In genomic region chr10:122983579-122984530, GRCm38 (mm10) we compare ENCODE assay signal across 8 mouse cellular contexts.
DNase-seq lines count a peak whose midpoint lies in the region; ATAC-seq lines count a peak whose summit lies in the region.

No protein-coding gene starts in this region.

- intact Hi-C loops in left cerebral cortex, postnatal 10 days (cut with DNase I): loop anchor here (5.0 to 10.0 kb wide), 3 partner anchors 52 to 309 kb away; partner anchors contain the start of gene Ppm1h

- peaks cover 26% of the 10 kb centered on the region for H3K36me3 ChIP-seq in forebrain, embryonic 13.5 days (ENCODE audit: poor library complexity, severe bottlenecking)
- peaks cover 31% of the 10 kb centered on the region for H3K36me3 ChIP-seq in liver, embryonic 12.5 days

- peak overlapping the region; percentile 98 for H3K9ac ChIP-seq in forebrain, embryonic 13.5 days
- peak overlapping the region; percentile 99 for H3K9ac ChIP-seq in liver, embryonic 12.5 days

- 46% methylated on average over 10 of the region's 10 CpGs for WGBS in forebrain, embryonic 13.5 days
- WGBS in liver, embryonic 12.5 days (ENCODE audit: insufficient replicate concordance): 54% methylated on average over 10 of the region's 10 CpGs

- peak overlapping the region; percentile 87 for H3K4me3 ChIP-seq in forebrain, embryonic 13.5 days
- peak overlapping the region; percentile 94 for H3K4me3 ChIP-seq in liver, embryonic 12.5 days

- no peak overlapping the region for H3K27ac ChIP-seq in forebrain, embryonic 13.5 days
- peak overlapping the region; percentile 59 for H3K27ac ChIP-seq in liver, embryonic 12.5 days

- H3K4me1 ChIP-seq in forebrain, embryonic 13.5 days: peaks cover 32% of the 10 kb centered on the region
- peaks cover 40% of the 10 kb centered on the region for H3K4me1 ChIP-seq in liver, embryonic 12.5 days

- no peak for ATAC-seq in forebrain, embryonic 13.5 days
- no peak for ATAC-seq in liver, embryonic 12.5 days

- H3K9me3 ChIP-seq in forebrain, embryonic 13.5 days (replicated peaks): no peaks in the 10 kb centered on the region
- no peaks in the 10 kb centered on the region for H3K9me3 ChIP-seq in liver, embryonic 12.5 days (replicated peaks)

- H3K27me3 ChIP-seq in forebrain, embryonic 13.5 days: no peaks in the 10 kb centered on the region
- H3K27me3 ChIP-seq in liver, embryonic 12.5 days (replicated peaks): no peaks in the 10 kb centered on the region

- DNase-seq in embryo, embryonic 11 days: peak; percentile 45
- DNase-seq in embryo, embryonic 10 days (ENCODE audit: low spot score): no peak
- DNase-seq in A20 (ENCODE audit: low read depth, low spot score): peak; percentile 12
- no peak for DNase-seq in adrenal gland, adult 2 months
- no peak for DNase-seq in left cerebral cortex, postnatal 10 days (ENCODE audit: extremely low spot score in 1 of 2, low spot score in 2 of 2)
- DNase-seq in spleen, postnatal 4 days (ENCODE audit: low spot score in 2 of 2): no peak

- H3K4me2 ChIP-seq in forebrain, embryonic 13.5 days: peak overlapping the region; percentile 90
- peak overlapping the region; percentile 78 for H3K4me2 ChIP-seq in liver, embryonic 12.5 days

Comparison
In these comparisons a context has a peak if more than half of its experiments do, and no peak if none do; other contexts are left out.
1. DNase-seq: peak in embryo, embryonic 11 days (single experiment) and A20 (single experiment); none in embryo, embryonic 10 days (single experiment), adrenal gland, adult 2 months (single experiment), left cerebral cortex, postnatal 10 days (0 of 2) and spleen, postnatal 4 days (0 of 2).